Mouse (Mus musculus) limb, embryonic 15.5 days (tissue): ENCODE data around the gene Olfr156. TPM values are rescaled to one million over a fixed set of nuclear protein-coding genes. Genes with fewer than 3 reads are reported as not detected.
"Not testable (repeated sequence)": the region's sequence is repeated elsewhere in the genome, so short reads cannot be mapped to it uniquely, and the experiment has no call there.

ENCODE experiments used
- ATAC-seq: fragments of 200-750 bp; cut with Nextera tagmentation; 2 replicates; pipeline ENCODE4 v1.8.0; 2017; ENCODE audit warnings: low read depth, moderate TSS enrichment; ENCODE audit not compliant: insufficient number of reproducible peaks, low FRiP score, low TSS enrichment
- H3K27ac ChIP-seq: fragments of 300-500 bp; sonication (generic); 2 replicates; pipeline ENCODE4 v1.5.1; 2015; ENCODE audit warnings: moderate library complexity, mild to moderate bottlenecking, inconsistent platforms
- H3K27me3 ChIP-seq: fragments of 300-500 bp; sonication (generic); 2 replicates; pipeline ENCODE4 v1.6.1; 2015; ENCODE audit warnings: inconsistent platforms
- H3K36me3 ChIP-seq: fragments of 300-500 bp; sonication (generic); 2 replicates; pipeline ENCODE4 v1.6.1; 2015; ENCODE audit warnings: inconsistent platforms
- H3K4me1 ChIP-seq: fragments of 300-500 bp; sonication (generic); 2 replicates; pipeline ENCODE4 v1.6.1; 2015; ENCODE audit warnings: inconsistent platforms
- H3K4me2 ChIP-seq: fragments of 300-500 bp; sonication (generic); 2 replicates; pipeline ENCODE4 v1.6.1; 2015; ENCODE audit warnings: mild to moderate bottlenecking, inconsistent platforms
- H3K4me3 ChIP-seq: fragments of 300-500 bp; sonication (generic); 2 replicates; pipeline ENCODE4 v1.5.1; 2015; ENCODE audit warnings: mild to moderate bottlenecking, inconsistent platforms
- H3K9ac ChIP-seq: fragments of 300-500 bp; sonication (generic); 2 replicates; pipeline ENCODE4 v1.6.1; 2015; ENCODE audit warnings: inconsistent platforms
- H3K9me3 ChIP-seq: fragments of 300-500 bp; sonication (generic); 2 replicates; pipeline ENCODE4 v1.6.1; 2016; ENCODE audit warnings: inconsistent platforms
- WGBS: fragments of 180-500 bp; shearing (Covaris S2); methylation state at CpG from one replicate; pipeline ENCODE4 v1.1.7; 2015; 5-methylcytosine and 5-hydroxymethylcytosine counted together
- polyA plus RNA-seq: library from polyadenylated mRNA; unstranded; fragments of >200 nt; fragmentation: Nextera tagmentation; extraction: Ambion mirVana; gene quantifications from 2 replicates; pipeline ENCODE4 v1.2.1, GENCODE M21; 2015

Olfr156 gene
- polyA plus RNA-seq, 1 experiment from 2014 or later = not detected

DNA sequence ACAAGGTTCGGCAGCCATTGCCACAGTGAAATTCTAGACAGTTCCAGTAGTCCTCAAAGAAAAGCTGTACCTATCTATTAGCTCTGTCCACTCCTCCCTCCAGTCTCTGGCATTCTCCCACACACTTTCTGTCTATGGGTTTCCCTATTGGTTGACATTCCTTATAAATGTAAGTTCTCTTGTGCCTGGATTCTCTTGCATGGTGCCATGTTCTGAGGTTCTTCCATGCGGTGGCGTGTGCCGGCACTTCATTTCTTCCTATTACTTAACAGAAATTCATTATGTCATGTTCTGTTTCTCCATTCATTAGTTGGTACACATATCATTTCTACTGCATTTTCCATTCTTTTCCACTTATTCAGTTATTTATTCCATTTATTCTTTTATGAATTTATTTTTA lies 5.1 kb upstream of the Olfr156 start:
- WGBS = 81% methylated on average over 4 of the region's 4 CpGs

DNA sequence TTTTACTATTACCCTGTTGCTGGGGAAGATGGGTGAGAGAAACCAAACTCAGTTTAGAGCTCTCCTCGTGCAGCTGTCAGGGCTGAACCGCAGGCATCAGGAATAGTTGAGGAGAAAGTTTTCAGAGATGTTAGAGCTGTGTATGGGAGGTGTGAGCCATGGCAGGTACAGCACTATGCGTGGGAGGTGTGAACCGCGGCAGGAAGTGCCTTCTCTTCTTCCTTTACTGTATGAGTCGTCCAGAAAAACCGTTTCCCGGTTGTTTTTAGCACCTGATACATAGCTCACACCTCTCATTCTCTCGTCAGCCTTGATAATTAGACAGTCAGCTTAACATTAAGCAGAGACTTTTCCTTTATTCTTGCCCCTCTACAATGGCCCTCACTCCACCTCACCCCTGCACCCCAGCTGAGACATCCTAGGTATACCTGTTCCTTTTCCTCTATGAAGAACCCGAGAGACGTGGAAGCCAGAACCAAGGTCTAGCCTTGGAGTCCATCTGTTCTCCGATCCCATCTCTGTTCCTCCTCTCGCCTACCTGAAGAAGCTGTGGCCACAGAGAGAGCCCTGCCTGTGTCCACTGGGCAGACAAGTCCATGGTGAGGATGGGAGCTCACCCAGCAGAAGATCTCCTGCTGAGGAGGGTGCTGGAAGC lies 672 bp downstream of the Olfr156 start:
- no peaks in the 10 kb centered on the region for H3K9me3 ChIP-seq
- no peak overlapping the region for H3K4me2 ChIP-seq
- H3K36me3 ChIP-seq = no peaks in the 10 kb centered on the region
- H3K4me3 ChIP-seq = no peak overlapping the region
- peaks cover 5% of the 10 kb centered on the region; the same call in 1 of the 2 replicates for H3K4me1 ChIP-seq
- H3K9ac ChIP-seq = no peak overlapping the region
- no peak overlapping the region for H3K27ac ChIP-seq
- WGBS = 84% methylated on average over 13 of the region's 13 CpGs
- no peak for ATAC-seq
- H3K27me3 ChIP-seq = no peaks in the 10 kb centered on the region

More for the DNA sequence above, 5.1 kb upstream of the Olfr156 start:
- ATAC-seq = no peak
- Histone ChIP-seq H3K4me1 (peaks cover under 1% of the 10 kb centered on the region; the same call in 1 of the 2 replicates), H3K4me2 (no peak overlapping the region), H3K27ac (no peak overlapping the region), H3K4me3 (no peak overlapping the region), H3K36me3 (no peaks in the 10 kb centered on the region), H3K9ac (no peak overlapping the region), H3K27me3 (no peaks in the 10 kb centered on the region), H3K9me3 (no peaks in the 10 kb centered on the region)

DNA sequence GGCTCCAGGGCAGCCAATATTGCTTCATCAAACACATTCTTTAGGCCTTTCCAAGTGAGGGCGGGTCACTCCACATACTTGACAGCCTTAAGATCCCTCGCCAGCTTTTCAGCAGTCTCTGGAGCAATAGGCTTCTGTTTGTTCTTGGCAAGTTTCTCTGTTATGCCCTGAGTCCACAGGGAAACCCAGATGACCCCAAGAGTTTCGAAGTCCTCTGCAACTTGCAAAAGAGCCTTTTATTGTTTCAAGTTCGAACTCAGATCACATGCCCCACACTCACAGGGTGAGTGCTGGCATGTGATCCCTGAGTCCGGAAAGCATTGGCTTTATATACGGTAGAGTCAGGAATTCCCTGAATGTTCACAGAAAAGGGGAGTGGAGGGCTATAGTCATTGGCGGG lies 24.8 kb downstream of the Olfr156 start:
- Histone ChIP-seq H3K4me3 (no peak overlapping the region), H3K27me3 (no peaks in the 10 kb centered on the region), H3K27ac (no peak overlapping the region), H3K36me3 (no peaks in the 10 kb centered on the region), H3K4me2 (no peak overlapping the region), H3K4me1 (no peaks in the 10 kb centered on the region), H3K9ac (no peak overlapping the region), H3K9me3 (no peaks in the 10 kb centered on the region)
- no peak for ATAC-seq
- WGBS = 57% methylated on average over 7 of the region's 7 CpGs

DNA sequence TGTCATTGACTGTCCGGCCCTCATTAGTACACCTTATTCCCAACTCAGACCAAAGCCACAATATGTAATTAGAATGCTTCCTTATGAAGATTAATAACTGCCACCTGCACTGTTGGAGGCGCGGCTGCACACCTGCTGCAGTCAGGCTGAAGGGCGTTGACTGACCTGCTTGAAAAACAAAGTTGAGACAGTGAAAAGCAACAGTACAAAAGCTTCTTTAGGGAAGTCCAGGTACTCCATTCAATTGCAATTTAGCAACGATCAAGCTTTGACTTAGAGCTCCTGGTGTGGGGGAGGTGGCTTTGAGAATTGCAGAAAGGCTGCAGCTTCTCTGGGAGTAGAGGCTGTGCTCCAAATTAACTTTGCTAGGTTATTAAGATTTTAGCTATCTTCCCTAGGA lies 27.9 kb downstream of the Olfr156 start:
- not testable (repeated sequence) for H3K27ac ChIP-seq, H3K27me3 ChIP-seq, H3K9me3 ChIP-seq, H3K4me3 ChIP-seq, H3K9ac ChIP-seq, H3K4me1 ChIP-seq, H3K36me3 ChIP-seq, ATAC-seq, H3K4me2 ChIP-seq
- 83% methylated on average over 5 of the region's 5 CpGs for WGBS

DNA sequence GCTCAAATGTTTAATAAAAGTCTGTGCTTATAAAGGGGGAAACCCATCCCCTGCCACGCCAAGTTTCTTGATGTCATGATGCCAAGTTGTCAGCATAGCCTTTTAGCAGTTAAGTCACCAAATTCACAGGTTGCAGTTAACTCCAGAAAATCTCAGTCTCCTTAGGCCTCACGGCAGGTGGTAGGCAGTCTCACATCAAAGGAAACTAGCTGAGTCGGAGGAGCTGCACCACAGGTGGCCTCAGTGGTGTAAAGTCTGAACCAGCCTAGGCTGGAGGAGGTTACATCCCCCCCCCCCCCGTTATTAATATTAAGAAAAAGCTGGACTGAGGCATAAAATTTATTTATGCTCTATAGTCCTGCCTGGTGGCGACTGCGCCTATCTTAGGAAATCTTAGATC lies 28.4 kb downstream of the Olfr156 start:
- no peaks in the 10 kb centered on the region for H3K9me3 ChIP-seq
- H3K4me1 ChIP-seq = no peaks in the 10 kb centered on the region
- no peaks in the 10 kb centered on the region for H3K27me3 ChIP-seq
- no peak overlapping the region for H3K27ac ChIP-seq
- H3K4me3 ChIP-seq = no peak overlapping the region
- no peaks in the 10 kb centered on the region for H3K36me3 ChIP-seq
- WGBS = 71% methylated on average over 6 of the region's 6 CpGs
- ATAC-seq = no peak
- no peak overlapping the region for H3K4me2 ChIP-seq
- no peak overlapping the region for H3K9ac ChIP-seq

DNA sequence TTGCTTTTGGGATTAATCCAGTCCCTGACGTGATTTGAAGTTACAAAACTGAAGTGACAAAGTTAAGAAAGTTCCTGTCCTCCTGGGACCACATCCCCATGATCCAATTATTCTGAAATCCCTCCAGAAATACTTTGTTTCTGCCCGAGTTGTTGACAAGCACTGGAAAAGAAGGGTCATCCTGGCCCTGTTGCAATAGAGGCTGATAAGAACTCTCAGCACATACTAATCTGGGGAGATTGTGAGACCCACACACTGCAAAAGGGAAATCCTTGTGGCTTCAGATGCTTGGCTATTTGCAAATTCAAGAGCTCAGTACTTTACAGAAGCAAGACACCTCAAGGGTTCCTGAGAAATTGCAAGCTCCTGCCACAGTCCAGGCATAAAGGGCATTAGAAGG lies 51.4 kb downstream of the Olfr156 start:
- ATAC-seq = no peak
- no peak overlapping the region for H3K27ac ChIP-seq
- no peaks in the 10 kb centered on the region for H3K4me1 ChIP-seq
- WGBS = 47% methylated on average over 2 of the region's 2 CpGs
- H3K9ac ChIP-seq = no peak overlapping the region
- no peaks in the 10 kb centered on the region for H3K36me3 ChIP-seq
- H3K4me2 ChIP-seq = no peak overlapping the region
- no peak overlapping the region for H3K4me3 ChIP-seq
- H3K9me3 ChIP-seq = no peaks in the 10 kb centered on the region
- no peaks in the 10 kb centered on the region for H3K27me3 ChIP-seq

DNA sequence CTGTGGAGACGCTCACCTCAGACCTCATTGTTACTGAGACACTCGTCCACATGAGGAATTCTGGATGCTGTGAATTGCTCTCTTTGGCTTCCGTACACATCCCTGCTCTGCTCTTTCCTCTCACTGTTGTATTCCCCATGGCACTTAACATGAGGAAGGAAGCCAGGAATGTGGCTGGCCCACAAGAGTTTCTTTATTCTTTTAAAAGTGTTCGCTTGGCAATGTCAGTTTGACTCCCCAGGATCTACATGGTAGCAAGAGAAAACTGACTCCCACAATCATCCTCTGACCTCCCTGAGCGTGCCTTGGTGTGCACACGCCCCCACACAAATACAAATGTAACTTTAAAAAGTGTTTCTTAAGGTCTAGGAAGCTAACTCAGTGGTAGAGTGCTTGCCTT lies 52.1 kb downstream of the Olfr156 start:
- H3K4me2 ChIP-seq = no peak overlapping the region
- 55% methylated on average over 6 of the region's 6 CpGs for WGBS
- ATAC-seq = no peak
- no peaks in the 10 kb centered on the region for H3K36me3 ChIP-seq
- H3K4me1 ChIP-seq = no peaks in the 10 kb centered on the region
- H3K27ac ChIP-seq = no peak overlapping the region
- no peak overlapping the region for H3K9ac ChIP-seq
- no peaks in the 10 kb centered on the region for H3K9me3 ChIP-seq
- H3K27me3 ChIP-seq = no peaks in the 10 kb centered on the region
- H3K4me3 ChIP-seq = no peak overlapping the region

DNA sequence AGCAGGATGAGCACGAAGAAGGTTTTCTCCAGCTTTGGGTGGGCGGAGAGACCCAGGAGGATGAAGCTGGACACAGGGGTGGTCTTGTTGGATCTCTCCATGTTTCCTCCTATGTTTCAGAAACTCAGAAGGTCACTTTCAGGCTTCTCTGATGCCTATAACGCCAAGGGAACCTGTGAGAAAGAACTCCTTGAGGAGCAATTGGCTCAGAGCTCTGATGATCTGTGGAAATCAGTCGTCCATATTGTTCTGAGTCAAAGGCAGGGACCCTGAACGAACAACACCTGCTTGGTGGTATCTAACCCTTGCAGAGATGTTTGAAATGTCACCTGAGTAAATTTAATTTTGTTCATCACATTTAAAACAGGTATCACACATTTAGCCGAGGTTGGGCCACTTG lies 52.8 kb downstream of the Olfr156 start, which contains the start of gene Olfr159:
Olfr159 (minus strand) TSS at position 101 of the 400 bp plus-strand sequence.
- 81% methylated on average over 6 of the region's 6 CpGs for WGBS
- no peaks in the 10 kb centered on the region for H3K27me3 ChIP-seq
- H3K9ac ChIP-seq = no peak within 1 kb of the TSS
- no peaks in the 10 kb centered on the region for H3K4me1 ChIP-seq
- no peaks in the 10 kb centered on the region for H3K36me3 ChIP-seq
- H3K4me2 ChIP-seq = no peak within 1 kb of the TSS
- no peak for ATAC-seq
- no peak within 1 kb of the TSS for H3K27ac ChIP-seq
- H3K4me3 ChIP-seq = no peak within 1 kb of the TSS
- no peaks in the 10 kb centered on the region for H3K9me3 ChIP-seq

Other genes with a start within 250 kb of the Olfr156 start
- 27.6 and 31.7 TPM in 2 replicates for gene Rgp1, start 245.2 kb downstream of the Olfr156 start, polyA plus RNA-seq
- gene Gba2, start 245.0 kb downstream of the Olfr156 start, polyA plus RNA-seq = 19.2 and 21.9 TPM in 2 replicates
- gene Msmp, start 239.4 kb downstream of the Olfr156 start, polyA plus RNA-seq = 2.0 and 7.0 TPM in 2 replicates
- 16.8 and 22.2 TPM in 2 replicates for gene Npr2, start 192.0 kb downstream of the Olfr156 start, polyA plus RNA-seq
- 0.36 and 0.47 TPM in 2 replicates for gene Spag8, start 170.3 kb downstream of the Olfr156 start, polyA plus RNA-seq
- gene Hint2, start 167.4 kb downstream of the Olfr156 start, polyA plus RNA-seq = 75.3 and 81.9 TPM in 2 replicates
- 4.2 and 5.3 TPM in 2 replicates for gene Tmem8b, start 154.9 kb downstream of the Olfr156 start, polyA plus RNA-seq
- gene Fam221b, start 154.8 kb downstream of the Olfr156 start, polyA plus RNA-seq = 2.9 TPM in 2 replicates
- gene Olfr70, start 123.1 kb downstream of the Olfr156 start, polyA plus RNA-seq = not detected in 2 replicates
- not detected in 2 replicates for gene Olfr71, start 113.6 kb downstream of the Olfr156 start, polyA plus RNA-seq
- gene Hrct1, start 96.7 kb downstream of the Olfr156 start, polyA plus RNA-seq = 1.6 and 1.7 TPM in 2 replicates
- 0.52 and 0.53 TPM in 2 replicates for gene Spaar, start 93.9 kb downstream of the Olfr156 start, polyA plus RNA-seq
- gene Olfr159, start 52.9 kb downstream of the Olfr156 start, polyA plus RNA-seq = not detected in 2 replicates
- not detected in 2 replicates for gene Olfr157, start 16.3 kb upstream of the Olfr156 start, polyA plus RNA-seq
- gene Olfr155, start 27.7 kb upstream of the Olfr156 start, polyA plus RNA-seq = not detected in 2 replicates
- gene Reck, start 51.6 kb upstream of the Olfr156 start, polyA plus RNA-seq = 34.6 and 37.9 TPM in 2 replicates
- 85.6 and 108 TPM in 2 replicates for gene Glipr2, start 133.5 kb upstream of the Olfr156 start, polyA plus RNA-seq
- not detected in 2 replicates for gene Ccin, start 159.6 kb upstream of the Olfr156 start, polyA plus RNA-seq
- 236 and 246 TPM in 2 replicates for gene Clta, start 180.6 kb upstream of the Olfr156 start, polyA plus RNA-seq